8 mouse cellular contexts compared by ENCODE assay signal in the genomic region with DNA sequence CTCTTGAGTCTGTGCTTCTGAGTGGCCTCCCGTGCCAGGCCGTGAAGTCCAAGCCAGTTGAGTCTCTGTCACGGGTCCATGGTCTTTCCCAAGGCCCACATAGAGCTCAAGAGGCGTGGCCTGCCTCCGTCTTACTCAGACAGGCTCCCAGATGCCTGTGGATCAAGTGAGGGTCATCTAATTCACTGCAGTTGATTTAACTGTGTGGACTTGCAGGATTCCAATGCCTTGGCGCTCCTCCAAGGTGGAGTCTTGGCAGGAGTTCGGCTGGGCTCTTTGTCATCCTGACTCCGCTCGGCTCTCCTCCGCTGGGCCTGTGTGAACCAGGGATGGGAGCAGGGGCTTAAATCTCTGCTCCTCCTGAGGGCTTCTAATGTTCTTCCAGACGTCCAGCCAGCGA.
A peak's percentile ranks its signal among the peaks of the same experiment; 100 is the strongest.
DNase-seq lines count a peak whose midpoint lies in the region; ATAC-seq lines count a peak whose summit lies in the region.

No protein-coding gene starts in this region.

- peaks cover 25% of the 10 kb centered on the region for H3K36me3 ChIP-seq in neural tube, embryonic 11.5 days (ENCODE audit: control insufficient read depth, insufficient read depth, low read length)
- peaks cover 34% of the 10 kb centered on the region for H3K36me3 ChIP-seq in heart, embryonic 16.5 days (ENCODE audit: control insufficient read depth, insufficient read depth)
- peaks cover 69% of the 10 kb centered on the region for H3K36me3 ChIP-seq in midbrain, embryonic 13.5 days

- no peak overlapping the region for H3K4me3 ChIP-seq in neural tube, embryonic 11.5 days (ENCODE audit: low read depth, low read length)
- H3K4me3 ChIP-seq in heart, embryonic 16.5 days (ENCODE audit: low read length) = no peak overlapping the region
- H3K4me3 ChIP-seq in midbrain, embryonic 13.5 days (replicated peaks) = no peak overlapping the region

- no peak; the same call in 1 of the 2 replicates for ATAC-seq in neural tube, embryonic 11.5 days (ENCODE audit: insufficient read depth, low FRiP score, low TSS enrichment)
- peak; percentile 88 for ATAC-seq in heart, embryonic 16.5 days (replicated peaks; ENCODE audit: extremely low read depth, insufficient read depth, low FRiP score)
- ATAC-seq in midbrain, embryonic 13.5 days = 0 out of 2 replicates have a peak, but pooled peaks have one; percentile 25
- no peak for ATAC-seq in granulocyte monocyte progenitor cell, adult 5-6 weeks (replicated peaks; ENCODE audit: poor library complexity, severe bottlenecking)

- peak; percentile 46 for DNase-seq in neural tube, embryonic 11.5 days (ENCODE audit: low spot score)
- DNase-seq in neural tube, embryonic 10.5 days (ENCODE audit: extremely low spot score, low spot score) = no peak
- peak; percentile 10 for DNase-seq in cerebellum, adult 9-10 months
- DNase-seq in kidney, postnatal 36 days = peak; percentile 89 to 91
- DNase-seq in urinary bladder, postnatal 10 days (ENCODE audit: low spot score) = peak; percentile 69

- WGBS in neural tube, embryonic 11.5 days = 73% methylated on average over 12 of the region's 12 CpGs
- 31% methylated on average over 12 of the region's 12 CpGs for WGBS in heart, embryonic 16.5 days
- 50% methylated on average over 12 of the region's 12 CpGs for WGBS in midbrain, embryonic 13.5 days

- H3K4me2 ChIP-seq in neural tube, embryonic 11.5 days (ENCODE audit: low read depth) = no peak overlapping the region
- 0 out of 2 replicates have a peak overlapping the region, but pooled peaks have one; percentile 11 for H3K4me2 ChIP-seq in heart, embryonic 16.5 days (ENCODE audit: low read depth, low read length)
- H3K4me2 ChIP-seq in midbrain, embryonic 13.5 days (replicated peaks) = no peak overlapping the region

- H3K4me1 ChIP-seq in neural tube, embryonic 11.5 days (ENCODE audit: control insufficient read depth, insufficient read depth, low read length) = no peaks in the 10 kb centered on the region; the same call in 1 of the 2 replicates
- H3K4me1 ChIP-seq in heart, embryonic 16.5 days (ENCODE audit: control insufficient read depth, insufficient read depth, low read length) = peaks cover 12% of the 10 kb centered on the region
- peaks cover 30% of the 10 kb centered on the region for H3K4me1 ChIP-seq in midbrain, embryonic 13.5 days (replicated peaks)

- no peak overlapping the region for H3K27ac ChIP-seq in neural tube, embryonic 11.5 days (ENCODE audit: low read depth, low read length)
- peak overlapping the region; percentile 41 for H3K27ac ChIP-seq in heart, embryonic 16.5 days (ENCODE audit: low read length)
- H3K27ac ChIP-seq in midbrain, embryonic 13.5 days = peak overlapping the region; percentile 40; the same call in 1 of the 2 replicates

- H3K9ac ChIP-seq in neural tube, embryonic 11.5 days (ENCODE audit: low read length) = no peak overlapping the region
- no peak overlapping the region for H3K9ac ChIP-seq in heart, embryonic 16.5 days (ENCODE audit: low read length)
- no peak overlapping the region for H3K9ac ChIP-seq in midbrain, embryonic 13.5 days (replicated peaks)

- no peaks in the 10 kb centered on the region for H3K27me3 ChIP-seq in neural tube, embryonic 11.5 days (ENCODE audit: control insufficient read depth, insufficient read depth, low read length)
- H3K27me3 ChIP-seq in heart, embryonic 16.5 days (ENCODE audit: control insufficient read depth, insufficient read depth, low read length) = no peaks in the 10 kb centered on the region
- no peaks in the 10 kb centered on the region for H3K27me3 ChIP-seq in midbrain, embryonic 13.5 days

- peaks cover 2% of the 10 kb centered on the region for H3K9me3 ChIP-seq in neural tube, embryonic 11.5 days (ENCODE audit: control insufficient read depth, low read length)
- peaks cover 6% of the 10 kb centered on the region for H3K9me3 ChIP-seq in heart, embryonic 16.5 days (replicated peaks; ENCODE audit: control insufficient read depth, low read length)
- peaks cover 9% of the 10 kb centered on the region for H3K9me3 ChIP-seq in midbrain, embryonic 13.5 days

Comparison
In these comparisons a context has a peak if more than half of its experiments do, and no peak if none do; other contexts are left out.
1. ATAC-seq: peak in heart, embryonic 16.5 days (single experiment) and midbrain, embryonic 13.5 days (single experiment); none in neural tube, embryonic 11.5 days (single experiment) and granulocyte monocyte progenitor cell, adult 5-6 weeks (single experiment).